Mouse (Mus musculus) erythroid progenitor cell, adult 5-6 weeks (primary cell): ENCODE data around the gene Ttll7. TPM values are rescaled to one million over a fixed set of nuclear protein-coding genes. Genes with fewer than 3 reads are reported as not detected.

Source experiments
- ATAC-seq: replicated peaks from 2 replicates; pipeline ENCODE4 v1.8.0; 2016; ENCODE audit warnings: moderate number of reproducible peaks, mild to moderate bottlenecking, moderate TSS enrichment, inconsistent platforms; ENCODE audit not compliant: poor library complexity, low FRiP score, severe bottlenecking
- total RNA-seq, 2 experiments: library from RNA; stranded (forward) in 1 of 2; stranded (reverse) in 1 of 2; fragments of 150-400 nt in 1 of 2; fragments of 186-747, 209-891 nt in 1 of 2; gene quantifications; 2 replicates each; pipeline versions ENCODE4 v1.2.3 to v1.2.4; 2015 to 2017; ENCODE audit warnings: low replicate concordance in 2 of 2

Ttll7 gene
- total RNA-seq, 2 experiments from 2014 or later: not detected

- no peak for ATAC-seq
These were observed 53.4 kb downstream of the Ttll7 start for GRCm38 (mm10) chr3:146905606-146906005.

GRCm38 (mm10) chr3:146908922-146909321 lies 56.8 kb downstream of the Ttll7 start:
- ATAC-seq: no peak

GRCm38 (mm10) chr3:146913107-146913506 lies 60.9 kb downstream of the Ttll7 start:
- no peak for ATAC-seq

GRCm38 (mm10) chr3:146914798-146915197 lies 62.6 kb downstream of the Ttll7 start:
- ATAC-seq: no peak

GRCm38 (mm10) chr3:146917891-146918290 lies 65.7 kb downstream of the Ttll7 start:
- ATAC-seq: no peak

- ATAC-seq: no peak
These were observed 66.2 kb downstream of the Ttll7 start for GRCm38 (mm10) chr3:146918323-146918722.

GRCm38 (mm10) chr3:146927311-146928015 lies 75.3 kb downstream of the Ttll7 start:
- ATAC-seq: no peak

- ATAC-seq: no peak
These were observed 76.0 kb downstream of the Ttll7 start for GRCm38 (mm10) chr3:146928141-146928540.

- ATAC-seq: no peak
These were observed 76.8 kb downstream of the Ttll7 start for GRCm38 (mm10) chr3:146929011-146929410.

GRCm38 (mm10) chr3:146931190-146931589 lies 79.0 kb downstream of the Ttll7 start:
- no peak for ATAC-seq

- no peak for ATAC-seq
These were observed 80.3 kb downstream of the Ttll7 start for GRCm38 (mm10) chr3:146932506-146932905.

- no peak for ATAC-seq
These were observed 84.7 kb downstream of the Ttll7 start for GRCm38 (mm10) chr3:146936888-146937287.

GRCm38 (mm10) chr3:146939391-146940250 lies 87.5 kb downstream of the Ttll7 start:
- ATAC-seq: no peak

GRCm38 (mm10) chr3:146943101-146943500 lies 90.9 kb downstream of the Ttll7 start:
- ATAC-seq: no peak

- ATAC-seq: no peak
These were observed 93.2 kb downstream of the Ttll7 start for GRCm38 (mm10) chr3:146945342-146945741.

GRCm38 (mm10) chr3:146945887-146946286 lies 93.7 kb downstream of the Ttll7 start:
- ATAC-seq: peak; percentile 57

GRCm38 (mm10) chr3:146946641-146947040 lies 94.5 kb downstream of the Ttll7 start:
- ATAC-seq: no peak

GRCm38 (mm10) chr3:146956792-146957191 lies 104.6 kb downstream of the Ttll7 start:
- ATAC-seq: no peak

GRCm38 (mm10) chr3:146962838-146963237 lies 110.7 kb downstream of the Ttll7 start:
- ATAC-seq: no peak

- ATAC-seq: no peak
These were observed 112.2 kb downstream of the Ttll7 start for GRCm38 (mm10) chr3:146964384-146964783.

GRCm38 (mm10) chr3:146967242-146967641 lies 115.1 kb downstream of the Ttll7 start:
- no peak for ATAC-seq
